Mouse (Mus musculus) kidney, postnatal 36 days (tissue): Measurements from ENCODE around the gene Slain1.
"Not testable (repeated sequence)": the region's sequence is repeated elsewhere in the genome, so short reads cannot be mapped to it uniquely, and the experiment has no call there.

Experiments
- DNase-seq, 2 experiments: peaks; one replicate each; pipeline ENCODE4 v3.0.0; 2021 to 2022; ENCODE audit warnings: mixed read lengths in 2 of 2

The Slain1 gene

GRCm38 (mm10) chr14:103728506-103728905 lies 78.5 kb downstream of the Slain1 start:
- DNase-seq = no peak

- no peak for DNase-seq
Observed at GRCm38 (mm10) chr14:103728951-103729725, 79.1 kb downstream of the Slain1 start.

- no peak for DNase-seq
Observed at GRCm38 (mm10) chr14:103729760-103730367, 79.8 kb downstream of the Slain1 start.

- DNase-seq = peak in 1 of 2 experiments; percentile 31
Observed at GRCm38 (mm10) chr14:103732626-103733025, 82.6 kb downstream of the Slain1 start.

GRCm38 (mm10) chr14:103741216-103741615 lies 91.2 kb downstream of the Slain1 start:
- peak; percentile 58 to 68 for DNase-seq

GRCm38 (mm10) chr14:103742150-103742549 lies 92.1 kb downstream of the Slain1 start:
- peak; percentile 31 to 72 for DNase-seq

- no peak for DNase-seq
Observed at GRCm38 (mm10) chr14:103747345-103747744, 97.3 kb downstream of the Slain1 start.

- not testable (repeated sequence) for DNase-seq
Observed at GRCm38 (mm10) chr14:103750638-103751037, 100.6 kb downstream of the Slain1 start.

GRCm38 (mm10) chr14:103751384-103751783 lies 101.4 kb downstream of the Slain1 start:
- DNase-seq = no peak

GRCm38 (mm10) chr14:103752773-103753172 lies 102.7 kb downstream of the Slain1 start:
- no peak for DNase-seq

- DNase-seq = no peak
Observed at GRCm38 (mm10) chr14:103754041-103754440, 104.0 kb downstream of the Slain1 start.

- no peak for DNase-seq
Observed at GRCm38 (mm10) chr14:103754465-103754864, 104.4 kb downstream of the Slain1 start.
